Mouse (Mus musculus) embryo, embryonic 10 days (tissue): ENCODE results near the gene Ripk3.

Source experiments
- DNase-seq: peaks from one replicate; pipeline ENCODE4 v3.0.0-alpha.2; 2015; ENCODE audit warnings: low spot score

Ripk3 gene

DNA sequence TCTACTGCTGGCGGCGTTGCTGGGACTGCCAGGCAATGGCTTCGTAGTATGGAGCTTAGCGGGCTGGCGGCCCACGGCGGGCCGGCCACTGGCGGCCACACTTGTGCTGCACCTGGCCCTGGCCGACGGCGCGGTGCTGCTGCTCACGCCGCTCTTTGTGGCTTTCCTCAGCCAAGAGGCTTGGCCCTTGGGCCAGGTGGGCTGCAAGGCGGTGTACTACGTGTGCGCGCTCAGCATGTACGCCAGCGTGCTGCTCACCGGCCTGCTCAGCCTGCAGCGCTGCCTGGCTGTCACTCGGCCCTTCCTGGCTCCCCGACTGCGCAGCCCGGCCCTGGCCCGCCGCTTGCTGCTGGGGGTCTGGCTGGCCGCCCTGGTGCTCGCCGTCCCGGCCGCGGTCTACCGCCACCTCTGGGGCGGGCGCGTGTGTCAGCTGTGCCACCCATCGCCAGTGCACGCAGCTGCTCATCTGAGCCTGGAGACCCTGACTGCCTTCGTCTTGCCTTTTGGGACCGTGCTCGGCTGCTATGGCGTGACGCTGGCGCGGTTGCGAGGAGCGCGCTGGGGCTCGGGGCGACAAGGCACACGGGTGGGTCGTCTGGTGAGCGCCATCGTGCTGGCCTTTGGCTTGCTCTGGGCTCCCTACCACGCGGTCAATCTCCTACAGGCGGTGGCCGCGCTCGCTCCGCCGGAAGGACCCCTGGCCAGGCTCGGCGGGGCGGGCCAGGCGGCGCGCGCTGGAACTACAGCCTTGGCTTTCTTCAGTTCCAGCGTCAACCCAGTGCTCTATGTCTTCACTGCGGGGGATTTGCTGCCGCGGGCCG is 26.5 kb downstream of the Ripk3 start:
- DNase-seq, result peak; percentile 79

DNA sequence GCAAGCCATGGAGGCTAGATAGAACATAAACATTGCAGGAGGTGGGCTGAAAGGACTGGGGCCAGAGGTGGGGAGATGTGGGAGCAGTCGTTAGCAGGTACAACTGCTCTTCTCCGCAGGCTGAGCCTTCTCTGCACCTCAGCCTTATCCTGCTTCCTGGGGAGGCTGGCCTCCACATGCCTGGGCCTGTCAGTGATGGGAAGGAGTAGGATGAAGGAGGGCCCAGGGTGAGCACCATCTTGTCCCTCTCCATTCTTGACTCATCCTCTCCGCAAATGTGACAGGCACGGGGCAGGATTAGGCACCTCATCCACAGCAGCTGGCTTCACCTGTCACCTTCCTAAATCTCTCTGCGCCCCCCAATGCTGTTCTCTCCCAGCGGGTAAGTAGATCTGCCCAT is 27.5 kb downstream of the Ripk3 start, which contains the start of gene Ltb4r2:
TSS of gene Ltb4r2 (plus strand) at position 266 of the 400 bp plus-strand sequence.
- DNase-seq, result no peak

DNA sequence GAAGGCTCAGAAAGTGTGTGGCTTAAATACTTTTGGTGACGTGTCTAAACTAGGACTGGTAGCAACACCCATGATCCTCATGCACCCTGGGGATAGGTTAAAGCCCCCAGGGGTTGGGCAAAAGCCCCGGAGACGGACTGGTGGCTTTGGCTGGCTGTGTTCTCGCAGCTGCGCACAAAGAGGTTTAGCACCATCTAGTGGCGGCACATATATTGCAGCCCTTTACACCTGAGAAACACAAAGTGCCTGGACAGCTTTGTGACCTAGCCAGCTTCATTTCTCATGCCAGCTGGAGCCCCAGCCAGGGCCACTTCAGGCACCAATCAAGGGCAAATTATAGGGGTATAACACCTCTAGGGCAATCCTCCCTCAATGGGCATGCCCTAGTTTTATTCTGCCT is 28.5 kb downstream of the Ripk3 start:
- peak; percentile 91 for DNase-seq

DNA sequence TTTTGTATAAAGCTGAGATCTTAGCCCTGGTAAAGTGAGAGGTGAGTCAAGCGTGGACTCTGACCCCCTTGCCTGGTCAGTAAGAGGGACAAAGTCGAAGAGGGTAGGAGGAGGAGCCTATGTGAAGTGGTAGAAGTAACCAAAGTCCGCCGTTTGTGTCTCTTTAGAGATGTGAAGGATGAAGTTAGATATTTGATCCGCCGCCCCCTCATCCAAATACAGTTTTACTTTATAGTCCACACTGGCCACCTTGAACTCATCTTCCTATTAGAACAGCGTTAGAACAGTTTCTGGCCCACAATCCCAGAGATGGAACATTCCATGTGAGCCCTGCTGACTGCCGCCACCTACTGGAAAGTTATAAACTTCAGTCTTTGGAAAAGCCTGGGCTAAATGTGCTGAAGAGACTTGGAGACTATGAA is 30.3 kb downstream of the Ripk3 start, which contains the start of gene Cideb:
TSS of gene Cideb (minus strand) at position 96 of the 422 bp plus-strand sequence.
- peak; percentile 80 for DNase-seq

DNA sequence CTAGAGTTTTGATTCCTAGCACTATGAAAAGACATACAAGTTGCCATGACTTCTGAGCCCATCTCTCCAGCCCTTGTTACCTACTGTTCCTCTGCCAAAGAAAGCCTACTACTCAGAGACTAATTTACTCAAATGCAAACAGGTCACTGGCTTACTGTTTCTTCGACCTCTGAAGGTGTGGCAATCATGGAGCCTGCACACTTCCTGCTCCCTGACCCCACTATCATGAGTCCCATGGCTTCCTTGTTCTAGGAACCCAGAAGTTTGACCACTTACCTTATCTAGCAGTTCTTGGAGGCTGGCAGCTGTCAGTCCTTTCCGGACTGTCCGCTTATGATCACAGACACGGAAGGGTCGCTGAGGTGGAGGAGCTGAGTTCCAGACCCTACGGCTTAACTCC is 31.1 kb downstream of the Ripk3 start:
- no peak for DNase-seq

DNA sequence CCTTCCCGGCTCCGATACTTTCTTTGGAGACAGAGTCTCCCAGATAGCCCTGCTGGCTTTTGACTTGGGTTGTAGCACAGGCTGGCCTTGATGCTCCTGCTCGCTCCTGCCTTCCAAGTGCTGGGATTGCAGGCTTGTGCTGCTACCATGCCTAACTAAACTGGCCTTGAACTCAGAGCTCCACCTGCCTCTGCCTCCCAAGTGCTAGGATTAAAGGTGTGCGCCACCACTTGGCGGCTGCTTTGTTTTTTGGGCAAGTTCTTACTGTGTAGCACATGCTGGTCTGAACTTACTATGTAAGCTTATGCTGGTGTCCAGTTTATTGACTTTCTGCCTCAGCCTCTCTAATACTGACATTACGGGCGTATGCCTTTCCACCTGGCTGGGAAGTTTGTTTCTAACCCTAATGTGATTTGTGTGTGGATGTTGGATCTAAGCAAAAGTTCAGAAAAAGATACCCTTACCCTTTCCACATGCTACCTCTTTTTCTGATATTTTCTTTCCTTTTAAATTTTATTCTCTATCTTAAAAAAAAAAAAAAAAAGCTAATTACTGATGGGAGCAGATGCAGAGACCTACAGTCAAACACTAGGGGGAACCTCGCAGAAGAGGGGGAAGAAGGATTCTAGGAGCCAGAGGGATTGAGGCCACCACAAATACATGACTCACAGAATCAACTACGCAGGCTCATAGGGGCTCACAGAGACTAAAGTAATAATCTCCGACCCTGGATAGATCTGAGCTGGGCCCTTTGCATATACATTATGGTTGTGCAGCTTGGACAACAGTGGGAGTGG is 41.4 kb downstream of the Ripk3 start:
- DNase-seq, result no peak

DNA sequence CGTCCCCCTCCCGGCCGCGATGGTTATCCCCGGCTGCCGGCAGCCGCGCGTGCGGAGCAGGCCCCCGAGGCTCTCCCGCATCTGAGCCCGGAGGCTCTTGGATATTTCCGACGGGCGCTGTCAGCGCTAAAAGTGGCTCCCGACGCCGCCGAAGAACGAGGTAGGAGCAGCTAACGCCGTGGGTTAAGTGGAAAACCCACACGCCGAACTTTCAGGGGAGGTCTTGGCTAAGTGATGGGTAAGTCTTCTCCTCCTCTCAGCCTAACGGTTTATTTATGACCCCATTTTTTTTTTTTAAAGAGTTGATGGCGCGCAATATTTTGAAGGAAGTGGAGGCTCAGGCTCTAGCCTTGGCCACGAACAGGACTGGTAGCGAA is 42.8 kb downstream of the Ripk3 start:
- DNase-seq, result no peak

DNA sequence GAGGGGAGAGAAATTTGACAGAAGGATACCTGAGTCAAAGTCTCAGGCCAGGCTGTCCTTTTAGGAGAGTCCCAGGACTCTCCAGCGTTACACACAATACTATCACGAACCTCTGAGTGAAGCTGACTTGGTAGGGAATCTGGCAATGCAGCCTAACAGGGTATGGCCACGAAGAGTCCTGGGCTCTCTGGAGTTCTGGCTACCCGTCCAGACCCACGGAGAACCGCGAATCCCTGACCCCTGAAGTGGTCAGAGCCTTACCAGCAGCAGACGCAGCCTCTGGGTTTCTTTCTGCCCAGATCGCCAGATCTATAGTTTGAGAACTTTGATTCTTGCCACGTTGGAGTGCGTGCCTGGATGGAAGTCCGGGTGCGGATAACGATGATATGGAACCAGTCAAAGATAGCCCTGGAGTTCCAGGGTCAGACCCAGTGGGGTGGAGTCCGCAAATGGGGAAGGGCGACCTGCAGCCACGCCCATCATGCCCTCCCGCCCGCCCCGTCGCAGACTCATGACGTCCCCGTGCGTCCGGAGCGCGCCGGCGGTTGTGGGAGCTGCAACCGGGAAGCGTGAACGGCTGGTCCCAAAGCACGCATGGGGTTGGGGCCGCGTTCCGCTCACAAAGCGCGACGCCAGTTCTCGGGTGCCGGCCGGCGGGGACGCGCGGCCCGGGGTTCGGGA is 43.3 kb downstream of the Ripk3 start, which contains the start of the genes Dhrs1 and Nop9:
TSS of gene Dhrs1 (minus strand) at position 511 of the 681 bp plus-strand sequence.
TSS of gene Nop9 (plus strand) at position 514 of the 681 bp plus-strand sequence.
- peak; percentile 94 for DNase-seq

DNA sequence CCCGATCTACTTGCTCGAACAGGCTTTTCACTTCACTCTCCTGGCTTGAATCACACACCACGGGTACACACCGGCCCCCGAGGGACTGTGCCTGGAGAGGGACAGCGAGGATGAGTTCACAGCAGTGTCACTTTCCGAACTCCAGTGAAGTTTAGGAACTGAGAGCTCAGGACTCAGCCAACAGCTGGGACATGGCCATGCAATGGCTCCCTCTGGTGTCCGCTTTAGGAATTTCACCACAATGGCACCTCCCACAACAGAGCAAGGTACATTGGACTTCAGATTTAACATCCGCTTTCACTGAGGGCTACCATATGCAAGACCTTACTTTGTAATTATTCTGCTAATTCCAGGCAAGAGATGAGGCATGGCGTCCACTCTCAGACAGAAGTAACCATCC is 45.0 kb downstream of the Ripk3 start:
- DNase-seq, result peak; percentile 91

DNA sequence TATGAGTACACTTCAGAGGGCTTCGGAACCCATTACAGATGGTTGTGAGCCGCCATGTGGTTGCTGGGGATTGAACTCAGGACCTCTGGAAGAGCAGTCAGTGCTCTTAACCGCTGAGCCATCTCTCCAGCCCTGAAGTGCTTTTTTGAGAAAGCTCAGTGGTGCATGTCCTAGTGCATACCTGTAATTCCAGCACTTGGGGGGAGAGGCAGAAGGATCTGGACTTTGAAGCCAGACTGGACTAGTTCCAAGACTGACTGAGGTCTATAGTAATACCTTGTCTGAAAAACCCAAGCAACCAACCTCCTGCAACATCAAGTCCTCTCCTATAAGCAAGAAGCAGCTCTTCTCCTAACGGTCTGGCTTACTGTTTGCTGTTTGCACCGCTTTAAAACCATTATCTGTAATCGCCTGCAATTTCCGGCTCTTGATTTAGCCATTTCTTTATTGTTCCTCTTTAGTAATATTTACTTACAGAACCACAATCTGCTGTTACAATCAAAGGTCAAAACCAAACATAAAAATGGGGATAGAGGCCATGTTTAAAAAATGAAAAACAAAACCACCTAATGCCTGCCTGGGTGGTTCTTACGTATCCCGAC is 51.5 kb downstream of the Ripk3 start:
- DNase-seq, result no peak

DNA sequence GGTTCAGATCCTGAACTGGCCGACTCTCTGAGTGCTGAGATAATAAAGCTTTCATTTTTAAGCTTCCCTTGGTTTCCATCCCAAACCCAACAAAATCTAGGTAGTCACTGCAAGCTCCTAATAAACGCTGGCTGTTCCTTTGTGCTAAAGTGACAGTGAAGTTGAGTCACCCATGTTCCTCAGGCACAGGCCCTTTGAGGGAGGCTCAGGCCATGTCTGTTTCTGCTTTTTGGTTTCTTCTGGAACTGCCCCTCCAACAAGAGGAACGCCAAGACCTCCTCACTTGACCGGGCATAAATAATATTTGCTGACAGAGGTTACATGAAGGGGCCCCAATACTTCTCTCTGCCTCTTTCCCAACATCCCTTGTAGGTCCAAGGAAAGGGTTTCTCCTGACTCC is 52.9 kb downstream of the Ripk3 start:
- no peak for DNase-seq

DNA sequence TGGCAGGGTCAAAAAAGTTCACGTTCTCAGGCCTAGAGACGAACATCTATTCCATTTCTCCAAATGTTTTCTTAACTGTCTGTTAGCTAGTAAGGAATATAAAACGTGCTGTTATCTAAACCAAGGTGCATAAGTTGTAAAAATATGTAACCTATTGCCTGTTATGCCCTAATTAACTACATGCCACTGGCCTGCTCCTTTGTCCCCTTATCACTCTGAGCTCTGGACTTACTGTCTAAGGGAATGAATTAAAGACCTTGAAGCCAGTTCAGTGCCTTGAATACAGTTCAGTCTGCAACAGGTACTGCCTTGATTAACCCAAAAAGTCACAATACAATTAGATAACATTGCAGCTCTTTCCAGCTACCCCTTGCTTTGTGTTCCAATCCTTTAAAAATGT is 53.3 kb downstream of the Ripk3 start:
- DNase-seq, result no peak
